22 mouse cellular contexts compared by ENCODE assay signal in genomic region chr19:56669468-56669867, GRCm38 (mm10). TPM values are rescaled to one million over a fixed set of nuclear protein-coding genes. Genes with fewer than 3 reads are reported as not detected.
A peak's percentile ranks its signal among the peaks of the same experiment; 100 is the strongest.
DNase-seq lines count a peak whose midpoint lies in the region; ATAC-seq and TF ChIP-seq lines count a peak whose summit lies in the region.
"Had no signal": no experiment of that assay in that cellular context is flagged by ENCODE, and none has a peak within 500 bp of the region (broad histone marks: within the 10 kb centered on the region; RNA-seq: fewer than 3 reads in every experiment).

No protein-coding gene starts in this region.

- 0 out of 2 replicates have a peak overlapping the region, but pooled peaks have one; percentile 24 for H3K4me2 ChIP-seq in heart, embryonic 12.5 days
- H3K4me2 ChIP-seq in kidney, postnatal 0 days (ENCODE audit: low read length): no peak overlapping the region
- H3K4me2 ChIP-seq: limb, embryonic 12.5 days; liver, embryonic 12.5 days had no signal

- H3K4me1 ChIP-seq in heart, embryonic 12.5 days (replicated peaks): peaks cover 20% of the 10 kb centered on the region
- no peaks in the 10 kb centered on the region for H3K4me1 ChIP-seq in kidney, postnatal 0 days (replicated peaks; ENCODE audit: insufficient read depth, low read length)
- peaks cover 52% of the 10 kb centered on the region for H3K4me1 ChIP-seq in E14TG2a.4 (replicated peaks; ENCODE audit: low read depth, low read length)
- peaks cover 4% of the 10 kb centered on the region for H3K4me1 ChIP-seq in brown adipose tissue, adult 24 weeks (ENCODE audit: control insufficient read depth, insufficient read depth, insufficient read length, low read length)

- H3K9ac ChIP-seq in heart, embryonic 12.5 days: peak overlapping the region; percentile 25; the same call in 1 of the 2 replicates
- no peak overlapping the region for H3K9ac ChIP-seq in kidney, postnatal 0 days (ENCODE audit: low read depth, low read length)
- H3K9ac ChIP-seq: limb, embryonic 12.5 days; liver, embryonic 12.5 days had no signal

- no peak for DNase-seq in heart, postnatal 4 days
- DNase-seq in kidney, postnatal 0 days (ENCODE audit: low spot score): no peak
- no peak for DNase-seq in kidney, adult 18-20 months
- DNase-seq in left cerebral cortex, adult 8-10 months (ENCODE audit: low spot score in 2 of 2): no peak
- DNase-seq in ovary, postnatal 10 days (ENCODE audit: low spot score): no peak
- DNase-seq: adrenal gland, adult 2 months; B cell, adult 2 months; cerebellum, adult 8-10 months; gastrocnemius, postnatal 10 days; lung, adult 2 months; right cerebral cortex, postnatal 4 days; thymus, postnatal 25 days had no signal

- no peaks in the 10 kb centered on the region for H3K9me3 ChIP-seq in heart, embryonic 12.5 days (replicated peaks)
- H3K9me3 ChIP-seq in kidney, postnatal 0 days (replicated peaks; ENCODE audit: low read length): no peaks in the 10 kb centered on the region
- peaks cover 16% of the 10 kb centered on the region for H3K9me3 ChIP-seq in E14TG2a.4 (ENCODE audit: low read length)
- H3K9me3 ChIP-seq: limb, embryonic 12.5 days; liver, embryonic 12.5 days had no signal

- WGBS in heart, embryonic 12.5 days: 49% methylated on average over 7 of the region's 7 CpGs
- 60% methylated on average over 7 of the region's 7 CpGs for WGBS in kidney, postnatal 0 days

- H3K27me3 ChIP-seq in heart, embryonic 12.5 days (replicated peaks): no peaks in the 10 kb centered on the region
- H3K27me3 ChIP-seq in kidney, postnatal 0 days (ENCODE audit: insufficient read depth, low read length): no peaks in the 10 kb centered on the region
- H3K27me3 ChIP-seq in E14TG2a.4 (ENCODE audit: insufficient read depth, low read length): peaks cover 14% of the 10 kb centered on the region; the same call in 1 of the 2 replicates
- H3K27me3 ChIP-seq: limb, embryonic 12.5 days had no signal

- no peak overlapping the region for H3K4me3 ChIP-seq in heart, embryonic 12.5 days
- no peak overlapping the region for H3K4me3 ChIP-seq in kidney, postnatal 0 days (replicated peaks; ENCODE audit: low read depth, low read length)
- H3K4me3 ChIP-seq in E14TG2a.4 (replicated peaks; ENCODE audit: low read length): peak overlapping the region; percentile 51
- no peak overlapping the region for H3K4me3 ChIP-seq in brown adipose tissue, adult 24 weeks (ENCODE audit: insufficient read depth, low read depth, low read length)
- H3K4me3 ChIP-seq: limb, embryonic 12.5 days; liver, embryonic 12.5 days had no signal

- no peak for TF ChIP-seq CTCF in kidney, postnatal 0 days (IDR thresholded peaks at IDR 0.05; ENCODE audit: low read depth)
- TF ChIP-seq CTCF in E14TG2a.4 (conservative IDR thresholded peaks at IDR 0.05; ENCODE audit: low read length): no peak

- H3K36me3 ChIP-seq in heart, embryonic 12.5 days: no peaks in the 10 kb centered on the region
- no peaks in the 10 kb centered on the region for H3K36me3 ChIP-seq in kidney, postnatal 0 days (ENCODE audit: insufficient read depth, low read length)
- no peaks in the 10 kb centered on the region for H3K36me3 ChIP-seq in E14TG2a.4 (ENCODE audit: insufficient read depth, low read length)
- H3K36me3 ChIP-seq: limb, embryonic 12.5 days; liver, embryonic 12.5 days had no signal

- H3K27ac ChIP-seq in heart, embryonic 12.5 days (ENCODE audit: poor library complexity, severe bottlenecking): peak overlapping the region; percentile 77
- H3K27ac ChIP-seq in kidney, postnatal 0 days: peak overlapping the region; percentile 54; the same call in 1 of the 2 replicates
- H3K27ac ChIP-seq in brown adipose tissue, adult 24 weeks (replicated peaks; ENCODE audit: low read depth, low read length): peak overlapping the region; percentile 80
- H3K27ac ChIP-seq: limb, embryonic 12.5 days; liver, embryonic 12.5 days had no signal

- no peak for ATAC-seq in heart, embryonic 12.5 days (ENCODE audit: insufficient number of reproducible peaks, low FRiP score)
- no peak for ATAC-seq in kidney, postnatal 0 days (replicated peaks; ENCODE audit: low FRiP score, low read depth)
- ATAC-seq: forebrain, embryonic 14.5 days; hindbrain, embryonic 16.5 days; intestine, postnatal 0 days; liver, embryonic 12.5 days had no signal

RNA-seq across cellular contexts. Expression of gene Adrb1, which starts 52.5 kb away (rescaled TPM):
- polyA plus RNA-seq in heart, embryonic 12.5 days (2016; fragmentation: Nextera tagmentation; extraction: Ambion mirVana): 3.9 and 4.2 TPM in 2 replicates
- 10 to 100 TPM; 30.3 to 33.8 TPM for total RNA-seq in heart, postnatal 4 days (2021)
- 0.37 and 0.55 TPM in 2 replicates for polyA plus RNA-seq in kidney, postnatal 0 days (2015; fragmentation: Nextera tagmentation; extraction: Ambion mirVana)
- 21.8 and 23.9 TPM in 2 replicates for polyA plus RNA-seq in brown adipose tissue, adult 24 weeks (2012; ENCODE audit: insufficient read depth, insufficient read length, missing spikeins)
- total RNA-seq in left cerebral cortex, adult 8-10 months (2022): 10 to 100 TPM; 31.2 to 37.7 (median 35.3) TPM
- total RNA-seq: hematopoietic stem cell, adult 5-6 weeks; megakaryocyte-erythroid progenitor cell, adult 5-6 weeks had no signal
